Mouse (Mus musculus): ENCODE measurements around the gene Sox12. TPM values are rescaled to one million over a fixed set of nuclear protein-coding genes. Genes with fewer than 3 reads are reported as not detected.
"Not testable (repeated sequence)": the region's sequence is repeated elsewhere in the genome, so short reads cannot be mapped to it uniquely, and the experiment has no call there.

Gene Sox12
- total and polyA plus RNA-seq, 2 experiments from 2014 or later, result 11.9 to 47.8 TPM

GRCm38 (mm10) chr2:152436983-152437860 is 39.4 kb upstream of the Sox12 start:
- WGBS, result 2% methylated on average over 23 of the region's 23 CpGs

GRCm38 (mm10) chr2:152436405-152436901 is 38.6 kb upstream of the Sox12 start:
- H3K27me3 ChIP-seq (ENCODE audit: insufficient read depth, low read length), result no peaks in the 10 kb centered on the region
- peak; percentile 25; the same call in 1 of the 2 replicates for ATAC-seq
- no peak overlapping the region for H3K4me3 ChIP-seq (ENCODE audit: low read depth, low read length)
- TF ChIP-seq CTCF (IDR thresholded peaks at IDR 0.05; ENCODE audit: low read depth), result no peak
- no peaks in the 10 kb centered on the region; the same call in 1 of the 2 replicates for H3K4me1 ChIP-seq (ENCODE audit: insufficient read depth)
- WGBS, result 48% methylated on average over 7 of the region's 7 CpGs
- no peak overlapping the region for H3K9ac ChIP-seq
- DNase-seq, result no peak
- H3K36me3 ChIP-seq (ENCODE audit: insufficient read depth), result no peaks in the 10 kb centered on the region
- H3K4me2 ChIP-seq (ENCODE audit: low read depth), result no peak overlapping the region
- no peaks in the 10 kb centered on the region for H3K9me3 ChIP-seq (ENCODE audit: low read length)
- no peak overlapping the region for H3K27ac ChIP-seq (ENCODE audit: low read depth, low read length)

More at GRCm38 (mm10) chr2:152436983-152437860, 39.4 kb upstream of the Sox12 start:
- Histone ChIP-seq H3K4me1 (ENCODE audit: insufficient read depth) (no peaks in the 10 kb centered on the region; the same call in 1 of the 2 replicates), H3K9ac (peak overlapping the region; percentile 53), H3K27ac (ENCODE audit: low read depth, low read length) (no peak overlapping the region), H3K9me3 (ENCODE audit: low read length) (no peaks in the 10 kb centered on the region), H3K4me3 (ENCODE audit: low read depth, low read length) (peak overlapping the region; percentile 29), H3K4me2 (ENCODE audit: low read depth) (peak overlapping the region; percentile 61), H3K27me3 (ENCODE audit: insufficient read depth, low read length) (no peaks in the 10 kb centered on the region), H3K36me3 (ENCODE audit: insufficient read depth) (no peaks in the 10 kb centered on the region)
- peak; percentile 96 for TF ChIP-seq CTCF (IDR thresholded peaks at IDR 0.05; ENCODE audit: low read depth)
- peak; percentile 92 for DNase-seq
- ATAC-seq, result peak; percentile 94

GRCm38 (mm10) chr2:152428481-152428880 is 30.6 kb upstream of the Sox12 start:
- H3K4me3 ChIP-seq (ENCODE audit: low read depth, low read length); H3K36me3 ChIP-seq (ENCODE audit: insufficient read depth); H3K9me3 ChIP-seq (ENCODE audit: low read length); H3K4me1 ChIP-seq (ENCODE audit: insufficient read depth); H3K9ac ChIP-seq; H3K4me2 ChIP-seq (ENCODE audit: low read depth); H3K27ac ChIP-seq (ENCODE audit: low read depth, low read length); ATAC-seq; DNase-seq; H3K27me3 ChIP-seq (ENCODE audit: insufficient read depth, low read length): not testable (repeated sequence)
- 86% methylated on average over 2 of the region's 2 CpGs for WGBS
- TF ChIP-seq CTCF (IDR thresholded peaks at IDR 0.05; ENCODE audit: low read depth), result peak; percentile 19; the same call in 1 of the 2 replicates

DNA sequence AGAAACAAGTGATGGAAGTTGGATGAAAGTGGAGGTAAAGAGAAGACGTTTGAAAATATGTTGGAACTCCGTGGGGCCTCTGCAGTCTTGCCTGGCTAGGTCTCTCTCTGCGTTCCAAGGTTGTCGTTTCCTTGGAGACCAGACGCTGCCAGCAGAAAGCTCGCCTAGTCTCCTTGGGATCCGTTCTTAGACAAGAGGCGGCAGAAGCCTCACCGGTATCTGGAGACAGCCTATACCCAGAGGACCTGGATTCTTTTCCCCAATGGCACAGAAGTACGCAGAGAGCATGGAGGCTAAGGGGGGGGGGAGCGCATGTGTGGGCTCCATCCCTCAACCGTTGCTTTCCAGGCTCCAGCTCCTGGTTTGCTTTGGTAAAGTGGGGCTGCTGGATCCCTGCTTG is 29.6 kb upstream of the Sox12 start:
- WGBS, result 6% methylated on average over 12 of the region's 12 CpGs
- ATAC-seq (peak; percentile 81), DNase-seq (peak; percentile 72)
- Histone ChIP-seq H3K36me3 (ENCODE audit: insufficient read depth) (no peaks in the 10 kb centered on the region), H3K4me3 (ENCODE audit: low read depth, low read length) (peak overlapping the region; percentile 11; the same call in 1 of the 2 replicates), H3K27ac (ENCODE audit: low read depth, low read length) (no peak overlapping the region), H3K9ac (no peak overlapping the region; the same call in 1 of the 2 replicates), H3K9me3 (ENCODE audit: low read length) (no peaks in the 10 kb centered on the region), H3K4me2 (ENCODE audit: low read depth) (peak overlapping the region; percentile 38), H3K4me1 (ENCODE audit: insufficient read depth) (0 out of 2 replicates have a peak, but pooled peaks cover 5% of the 10 kb centered on the region), H3K27me3 (ENCODE audit: insufficient read depth, low read length) (no peaks in the 10 kb centered on the region)
- no peak for TF ChIP-seq CTCF (IDR thresholded peaks at IDR 0.05; ENCODE audit: low read depth)

DNA sequence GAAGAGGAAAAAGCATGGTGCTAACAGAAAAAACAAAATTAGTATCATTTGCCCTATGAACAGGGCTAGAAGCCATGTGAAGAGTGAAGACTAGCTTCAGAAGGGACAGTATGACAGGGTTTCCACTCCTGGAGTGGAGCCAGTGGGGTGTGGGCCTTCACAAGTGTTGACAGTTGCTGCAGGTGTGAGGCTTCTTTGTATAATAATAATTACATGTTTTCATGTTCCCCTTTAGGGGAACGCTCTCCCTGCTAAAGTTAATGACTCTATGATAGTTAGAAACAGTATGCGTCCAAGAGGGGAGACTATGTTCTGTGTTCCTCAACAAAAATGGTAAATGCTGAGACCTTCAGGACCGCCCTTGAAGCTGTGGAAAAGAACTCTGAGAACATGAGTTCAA is 17.9 kb upstream of the Sox12 start:
- H3K36me3 ChIP-seq (ENCODE audit: insufficient read depth), result no peaks in the 10 kb centered on the region
- 92% methylated on average over 3 of the region's 3 CpGs for WGBS
- ATAC-seq (no peak), DNase-seq (no peak)
- no peaks in the 10 kb centered on the region for H3K9me3 ChIP-seq (ENCODE audit: low read length)
- H3K4me3 ChIP-seq (ENCODE audit: low read depth, low read length), result peak overlapping the region; percentile 86; the same call in 1 of the 2 replicates
- peak overlapping the region; percentile 90; the same call in 1 of the 2 replicates for H3K9ac ChIP-seq
- H3K4me2 ChIP-seq (ENCODE audit: low read depth), result peak overlapping the region; percentile 72
- no peak for TF ChIP-seq CTCF (IDR thresholded peaks at IDR 0.05; ENCODE audit: low read depth)
- H3K27ac ChIP-seq (ENCODE audit: low read depth, low read length), result peak overlapping the region; percentile 95; the same call in 1 of the 2 replicates
- H3K27me3 ChIP-seq (ENCODE audit: insufficient read depth, low read length), result no peaks in the 10 kb centered on the region
- H3K4me1 ChIP-seq (ENCODE audit: insufficient read depth), result peaks cover 23% of the 10 kb centered on the region

GRCm38 (mm10) chr2:152415287-152415686 is 17.4 kb upstream of the Sox12 start, which contains the start of gene 6820408C15Rik:
6820408C15Rik (plus strand) TSS chr2:152415587.
- Histone ChIP-seq H3K9ac (peak within 1 kb of the TSS; percentile 90), H3K36me3 (ENCODE audit: insufficient read depth) (no peaks in the 10 kb centered on the region), H3K27ac (ENCODE audit: low read depth, low read length) (peak within 1 kb of the TSS; percentile 95), H3K4me1 (ENCODE audit: insufficient read depth) (peaks cover 25% of the 10 kb centered on the region), H3K4me3 (ENCODE audit: low read depth, low read length) (peak within 1 kb of the TSS; percentile 86), H3K4me2 (ENCODE audit: low read depth) (peak within 1 kb of the TSS; percentile 72), H3K9me3 (ENCODE audit: low read length) (no peaks in the 10 kb centered on the region), H3K27me3 (ENCODE audit: insufficient read depth, low read length) (no peaks in the 10 kb centered on the region)
- 28% methylated on average over 4 of the region's 4 CpGs for WGBS
- ATAC-seq, result no peak
- DNase-seq, result no peak
- TF ChIP-seq CTCF (IDR thresholded peaks at IDR 0.05; ENCODE audit: low read depth), result no peak

All from forebrain, postnatal 0 days (tissue).